12 mouse cellular contexts compared by ENCODE assay signal in genomic region chr2:52603421-52603820, GRCm38 (mm10).
DNase-seq lines count a peak whose midpoint lies in the region; ATAC-seq and TF ChIP-seq lines count a peak whose summit lies in the region.
"Had no signal": no experiment of that assay in that cellular context is flagged by ENCODE, and none has a peak within 500 bp of the region (broad histone marks: within the 10 kb centered on the region; RNA-seq: fewer than 3 reads in every experiment).

No protein-coding gene starts in this region.

- H3K27ac ChIP-seq in heart, embryonic 15.5 days = no peak overlapping the region
- peak overlapping the region; percentile 71 for H3K27ac ChIP-seq in liver, embryonic 13.5 days
- no peak overlapping the region for H3K27ac ChIP-seq in hindbrain, embryonic 11.5 days (ENCODE audit: low read depth, low read length)
- H3K27ac ChIP-seq in midbrain, postnatal 0 days (ENCODE audit: low read depth, low read length) = no peak overlapping the region

- no peaks in the 10 kb centered on the region for H3K9me3 ChIP-seq in heart, embryonic 15.5 days (replicated peaks)
- H3K9me3 ChIP-seq in liver, embryonic 13.5 days (replicated peaks) = no peaks in the 10 kb centered on the region
- H3K9me3 ChIP-seq in hindbrain, embryonic 11.5 days (ENCODE audit: control insufficient read depth, low read length) = no peaks in the 10 kb centered on the region
- H3K9me3 ChIP-seq in midbrain, postnatal 0 days (ENCODE audit: low read length) = no peaks in the 10 kb centered on the region

- no peak for TF ChIP-seq CTCF in midbrain, postnatal 0 days (IDR thresholded peaks at IDR 0.05)

- H3K9ac ChIP-seq in heart, embryonic 15.5 days = no peak overlapping the region
- no peak overlapping the region for H3K9ac ChIP-seq in liver, embryonic 13.5 days
- H3K9ac ChIP-seq in hindbrain, embryonic 11.5 days (ENCODE audit: low read depth, low read length) = no peak overlapping the region
- H3K9ac ChIP-seq in midbrain, postnatal 0 days (replicated peaks; ENCODE audit: low read length, poor library complexity, severe bottlenecking) = no peak overlapping the region

- no peak for DNase-seq in heart, postnatal 4 days
- no peak for DNase-seq in liver, embryonic 13.5 days
- DNase-seq in lung, postnatal 36 days = peak; percentile 80
- DNase-seq in hindbrain, embryonic 11.5 days (ENCODE audit: low spot score) = no peak
- DNase-seq in midbrain, postnatal 0 days (ENCODE audit: low spot score) = no peak
- DNase-seq: cerebellum, adult 9-10 months; retina, postnatal 1 day; thymus, postnatal 14 days had no signal

- H3K4me3 ChIP-seq in heart, embryonic 15.5 days = no peak overlapping the region
- H3K4me3 ChIP-seq in liver, embryonic 13.5 days (replicated peaks) = no peak overlapping the region
- H3K4me3 ChIP-seq in hindbrain, embryonic 11.5 days (ENCODE audit: low read depth, low read length) = no peak overlapping the region
- no peak overlapping the region for H3K4me3 ChIP-seq in midbrain, postnatal 0 days (ENCODE audit: low read depth, low read length)

- ATAC-seq in heart, embryonic 15.5 days (replicated peaks; ENCODE audit: insufficient number of reproducible peaks, insufficient read depth, low FRiP score, low read depth) = no peak; the same call in 1 of the 2 replicates
- peak; percentile 93 for ATAC-seq in common myeloid progenitor, adult 5-6 weeks (replicated peaks; ENCODE audit: low read depth, poor library complexity, severe bottlenecking)
- no peak for ATAC-seq in liver, embryonic 13.5 days (ENCODE audit: low read depth)
- ATAC-seq in hindbrain, embryonic 11.5 days (ENCODE audit: low FRiP score) = no peak
- no peak for ATAC-seq in midbrain, postnatal 0 days (ENCODE audit: low FRiP score)
- ATAC-seq: hindbrain, embryonic 16.5 days had no signal

- no peaks in the 10 kb centered on the region for H3K36me3 ChIP-seq in heart, embryonic 15.5 days
- no peaks in the 10 kb centered on the region for H3K36me3 ChIP-seq in liver, embryonic 13.5 days
- H3K36me3 ChIP-seq in hindbrain, embryonic 11.5 days (ENCODE audit: control insufficient read depth, insufficient read depth, low read length) = no peaks in the 10 kb centered on the region
- no peaks in the 10 kb centered on the region for H3K36me3 ChIP-seq in midbrain, postnatal 0 days (ENCODE audit: insufficient read depth, low read length)

- H3K4me1 ChIP-seq in heart, embryonic 15.5 days (replicated peaks) = peaks cover 8% of the 10 kb centered on the region; the same call in 1 of the 2 replicates
- peaks cover 27% of the 10 kb centered on the region for H3K4me1 ChIP-seq in liver, embryonic 13.5 days (replicated peaks)
- H3K4me1 ChIP-seq in hindbrain, embryonic 11.5 days (replicated peaks; ENCODE audit: control insufficient read depth, insufficient read depth, low read length) = no peaks in the 10 kb centered on the region
- H3K4me1 ChIP-seq in midbrain, postnatal 0 days (ENCODE audit: insufficient read depth, low read length) = no peaks in the 10 kb centered on the region

- H3K27me3 ChIP-seq in heart, embryonic 15.5 days = no peaks in the 10 kb centered on the region
- H3K27me3 ChIP-seq in liver, embryonic 13.5 days = no peaks in the 10 kb centered on the region
- no peaks in the 10 kb centered on the region for H3K27me3 ChIP-seq in hindbrain, embryonic 11.5 days (ENCODE audit: control insufficient read depth, insufficient read depth, low read length)
- no peaks in the 10 kb centered on the region for H3K27me3 ChIP-seq in midbrain, postnatal 0 days (ENCODE audit: insufficient read depth, low read length)
- H3K27me3 ChIP-seq: CH12.LX had no signal

- WGBS in heart, embryonic 15.5 days = 20% methylated on average over 6 of the region's 6 CpGs
- WGBS in liver, embryonic 13.5 days (ENCODE audit: insufficient replicate concordance) = 34% methylated on average over 6 of the region's 6 CpGs
- 84% methylated on average over 6 of the region's 6 CpGs for WGBS in hindbrain, embryonic 11.5 days
- WGBS in midbrain, postnatal 0 days = 76% methylated on average over 6 of the region's 6 CpGs

- H3K4me2 ChIP-seq in heart, embryonic 15.5 days = peak overlapping the region; percentile 26
- no peak overlapping the region for H3K4me2 ChIP-seq in liver, embryonic 13.5 days
- H3K4me2 ChIP-seq in hindbrain, embryonic 11.5 days (replicated peaks; ENCODE audit: low read depth, low read length) = no peak overlapping the region
- H3K4me2 ChIP-seq in midbrain, postnatal 0 days (ENCODE audit: low read depth, low read length, poor library complexity, severe bottlenecking) = no peak overlapping the region
